Mouse (Mus musculus) CH12.LX (cell line): ENCODE measurements around the gene Ermp1. TPM values are rescaled to one million over a fixed set of nuclear protein-coding genes. Genes with fewer than 3 reads are reported as not detected.

ENCODE experiments used
- DNase-seq: peaks from one replicate; pipeline ENCODE4 v3.0.0-alpha.2; 2013; ENCODE audit errors: extremely low read depth
- H3K27ac ChIP-seq: 2 replicates; pipeline ENCODE4 v1.5.1; 2012; ENCODE audit warnings: low read depth, mild to moderate bottlenecking, control low read depth, moderate library complexity; ENCODE audit not compliant: insufficient read depth
- H3K27me3 ChIP-seq: replicated peaks from 2 replicates; pipeline ENCODE3; 2012; ENCODE audit warnings: inconsistent platforms
- H3K36me3 ChIP-seq, 2 experiments: replicated peaks in 1 of 2; 2 replicates each; pipeline versions ENCODE3 to v1.6.1; 2012; ENCODE audit warnings: inconsistent platforms in 1 of 2, low read length in 1 of 2, mild to moderate bottlenecking in 1 of 2, mixed read lengths in 1 of 2, moderate library complexity in 1 of 2; ENCODE audit not compliant: control insufficient read depth in 1 of 2, insufficient read depth in 1 of 2
- H3K4me1 ChIP-seq, 2 experiments: 2 replicates each; pipeline ENCODE4 v1.6.1; 2012; ENCODE audit warnings: inconsistent platforms in 1 of 2, moderate library complexity in 1 of 2; ENCODE audit not compliant: insufficient read depth in 2 of 2, control insufficient read depth in 1 of 2
- H3K4me2 ChIP-seq: 2 replicates; pipeline ENCODE4 v1.6.1; 2012; ENCODE audit warnings: low read depth, mild to moderate bottlenecking, control low read depth; ENCODE audit not compliant: poor library complexity, insufficient read depth, severe bottlenecking
- H3K4me3 ChIP-seq, 3 experiments: fragments of 150-350 bp in 1 of 3; sonication (generic) in 1 of 3; replicated peaks in 1 of 3; 2 replicates each; pipeline versions ENCODE3 to v1.5.1; 2011 to 2012; ENCODE audit warnings: low read depth in 2 of 3, low read length in 2 of 3, mild to moderate bottlenecking in 2 of 3, moderate library complexity in 2 of 3, control low read depth in 1 of 3, improper control_type of control experiment in 1 of 3, inconsistent platforms in 1 of 3, mixed read lengths in 1 of 3; ENCODE audit not compliant: poor library complexity in 1 of 3
- H3K79me2 ChIP-seq: replicated peaks from 2 replicates; pipeline ENCODE4 v1.6.1; 2012; ENCODE audit warnings: mild to moderate bottlenecking, moderate library complexity; ENCODE audit not compliant: control insufficient read depth, poor library complexity, insufficient read depth, severe bottlenecking; ENCODE audit errors: extremely low read depth
- H3K9ac ChIP-seq: 2 replicates; pipeline ENCODE4 v1.6.1; 2012; ENCODE audit warnings: low read depth, mild to moderate bottlenecking, control low read depth, moderate library complexity; ENCODE audit not compliant: insufficient read depth
- H3K9me3 ChIP-seq: replicated peaks from 2 replicates; pipeline ENCODE3; 2012; ENCODE audit warnings: low read length, inconsistent platforms, mixed read lengths
- BHLHE40 ChIP-seq: IDR thresholded peaks from 2 replicates; pipeline ENCODE4 v1.6.1; 2011; ENCODE audit warnings: mild to moderate bottlenecking, low read depth, low read length, improper control_type of control experiment
- CTCF ChIP-seq, 2 experiments: IDR thresholded peaks in 1 of 2; conservative IDR thresholded peaks in 1 of 2; 2 replicates each; pipeline ENCODE4 v1.5.1; 2011 to 2012; ENCODE audit warnings: low read depth in 2 of 2, low read length in 2 of 2, improper control_type of control experiment in 1 of 2, inconsistent platforms in 1 of 2, mild to moderate bottlenecking in 1 of 2, moderate library complexity in 1 of 2
- E2F4 ChIP-seq: IDR thresholded peaks from 2 replicates; pipeline ENCODE4 v1.6.1; 2011; ENCODE audit warnings: low read depth, low read length, improper control_type of control experiment; ENCODE audit not compliant: insufficient replicate concordance
- ETS1 ChIP-seq: conservative IDR thresholded peaks from 2 replicates; pipeline ENCODE4 v1.6.1; 2012; ENCODE audit warnings: low read depth, mild to moderate bottlenecking, inconsistent platforms, low read length, improper control_type of control experiment, moderate library complexity
- GABPA ChIP-seq: IDR thresholded peaks from 2 replicates; pipeline ENCODE4 v1.6.1; 2012; ENCODE audit warnings: low read depth, low read length, improper control_type of control experiment, inconsistent platforms; ENCODE audit not compliant: insufficient replicate concordance
- IRF4 ChIP-seq: IDR thresholded peaks from 2 replicates; pipeline ENCODE4 v1.6.1; 2014; ENCODE audit warnings: low read depth, mild to moderate bottlenecking, inconsistent platforms, low read length, improper control_type of control experiment
- JUN ChIP-seq: IDR thresholded peaks from 2 replicates; pipeline ENCODE4 v1.6.1; 2011; ENCODE audit warnings: low read depth, mild to moderate bottlenecking, low read length, improper control_type of control experiment, moderate library complexity; ENCODE audit not compliant: insufficient read depth
- MAZ ChIP-seq: IDR thresholded peaks from 2 replicates; pipeline ENCODE4 v1.6.1; 2012; ENCODE audit warnings: low read depth, mild to moderate bottlenecking, inconsistent platforms, low read length, improper control_type of control experiment, moderate library complexity
- MEF2A ChIP-seq: IDR thresholded peaks from 2 replicates; pipeline ENCODE4 v1.6.1; 2014; ENCODE audit warnings: low read depth, mild to moderate bottlenecking, inconsistent platforms, low read length, improper control_type of control experiment, borderline replicate concordance
- MYC ChIP-seq: IDR thresholded peaks from 2 replicates; pipeline ENCODE4 v1.6.1; 2011; ENCODE audit warnings: low read depth, mild to moderate bottlenecking, improper control_type of control experiment, low read length
- NRF1 ChIP-seq: IDR thresholded peaks from 2 replicates; pipeline ENCODE4 v1.6.1; 2014; ENCODE audit warnings: low read depth, mild to moderate bottlenecking, inconsistent platforms, low read length, improper control_type of control experiment, moderate library complexity
- RAD21 ChIP-seq: IDR thresholded peaks from 2 replicates; pipeline ENCODE4 v1.6.1; 2011; ENCODE audit warnings: low read depth, mild to moderate bottlenecking, low read length, improper control_type of control experiment, moderate library complexity
- RCOR1 ChIP-seq: conservative IDR thresholded peaks from 2 replicates; pipeline ENCODE4 v1.6.1; 2012; ENCODE audit warnings: low read depth, mild to moderate bottlenecking, inconsistent platforms, low read length, improper control_type of control experiment
- SIN3A ChIP-seq: IDR thresholded peaks from 2 replicates; pipeline ENCODE4 v1.6.1; 2012; ENCODE audit warnings: low read length, improper control_type of control experiment, inconsistent platforms
- SMC3 ChIP-seq: IDR thresholded peaks from 2 replicates; pipeline ENCODE4 v1.6.1; 2011; ENCODE audit warnings: low read depth, low read length, improper control_type of control experiment
- TBP ChIP-seq: conservative IDR thresholded peaks from 2 replicates; pipeline ENCODE4 v1.6.1; 2011; ENCODE audit warnings: low read depth, low read length, improper control_type of control experiment
- TCF12 ChIP-seq: IDR thresholded peaks from 2 replicates; pipeline ENCODE4 v1.6.1; 2014; ENCODE audit warnings: low read depth, mild to moderate bottlenecking, inconsistent platforms, low read length, improper control_type of control experiment
- UBTF ChIP-seq: IDR thresholded peaks from 2 replicates; pipeline ENCODE4 v1.6.1; 2012; ENCODE audit warnings: low read depth, mild to moderate bottlenecking, inconsistent platforms, low read length, improper control_type of control experiment, moderate library complexity
- USF1 ChIP-seq: IDR thresholded peaks from 2 replicates; pipeline ENCODE4 v1.6.1; 2014; ENCODE audit warnings: low read depth, mild to moderate bottlenecking, inconsistent platforms, low read length, improper control_type of control experiment
- USF2 ChIP-seq: conservative IDR thresholded peaks from 2 replicates; pipeline ENCODE4 v1.6.1; 2011; ENCODE audit warnings: low read depth, low read length, improper control_type of control experiment
- ZC3H11A ChIP-seq: IDR thresholded peaks from 2 replicates; pipeline ENCODE4 v1.6.1; 2012; ENCODE audit warnings: low read depth, mild to moderate bottlenecking, inconsistent platforms, low read length, improper control_type of control experiment
- ZMIZ1 ChIP-seq: IDR thresholded peaks from 2 replicates; pipeline ENCODE4 v1.6.1; 2012; ENCODE audit warnings: low read depth, mild to moderate bottlenecking, inconsistent platforms, low read length, improper control_type of control experiment
- ZNF384 ChIP-seq: IDR thresholded peaks from 2 replicates; pipeline ENCODE4 v1.6.1; 2012; ENCODE audit warnings: low read depth, low read length, improper control_type of control experiment, inconsistent platforms
- dilution Hi-C: fragments of 300-500 bp; cut with MboI; formaldehyde crosslinking; loops from 2 replicates; pipeline ENCODE4 v1.14.3; 2020; ENCODE audit warnings: low sequenced_read_pairs; ENCODE audit not compliant: extremely low pct_unique_long_range_greater_than_20kb, extremely low pct_ligation_motif_present
- in situ Hi-C: fragments of 300-500 bp; cut with MboI; formaldehyde crosslinking; loops from 3 replicates; pipeline ENCODE4 v1.14.3; 2019; ENCODE audit warnings: low sequenced_read_pairs, low pct_ligation_motif_present, low pct_unique_long_range_greater_than_20kb, mixed read lengths
- polyA plus RNA-seq: library from polyadenylated mRNA; unstranded; fragments of >175 nt; gene quantifications from 2 replicates; pipeline ENCODE4 v1.2.1, GENCODE M21; 2012; ENCODE audit warnings: low read depth; ENCODE audit not compliant: insufficient read length
- total RNA-seq, 2 experiments: library from RNA; depleted of rRNA; stranded (reverse); fragments of 300-350 nt in 1 of 2; fragments of >200 nt in 1 of 2; gene quantifications; 2 replicates each; pipeline ENCODE4 v1.2.3; 2012 to 2014

Ermp1 gene
- total and polyA plus RNA-seq, 3 experiments: 22.7 to 32.9 (median 27.6) TPM

GRCm38 (mm10) chr19:29608212-29608611 lies 40.0 kb downstream of the Ermp1 start:
- dilution Hi-C loops: no loop called here
- in situ Hi-C loops: no loop called here

GRCm38 (mm10) chr19:29607521-29607920 lies 40.7 kb downstream of the Ermp1 start:
- Histone ChIP-seq H3K27ac (no peak overlapping the region), H3K4me3 (no peak overlapping the region)
- no peak for TF ChIP-seq IRF4
- TF ChIP-seq CTCF (conservative IDR thresholded peaks at IDR 0.05 in 1 of 2, IDR thresholded peaks at IDR 0.05 in 1 of 2; ENCODE audit: low read depth in 2 of 2, low read length in 2 of 2): no peak
- TF ChIP-seq USF2: no peak
- TF ChIP-seq MAZ: no peak
- no peak for TF ChIP-seq RCOR1
- TF ChIP-seq SIN3A: no peak
- TF ChIP-seq RAD21: no peak
- no peak for TF ChIP-seq TBP
- TF ChIP-seq ZNF384: no peak
- no peak for TF ChIP-seq SMC3
- TF ChIP-seq, all 38 proteins: peak for 0
- in situ Hi-C loops (no loop called here), dilution Hi-C loops (no loop called here)
- H3K4me1 ChIP-seq: peaks cover 0 to 12% of the 10 kb centered on the region in 2 experiments; a peak in 2 of 4 replicates
- DNase-seq: no peak
- H3K9ac ChIP-seq: no peak overlapping the region
- no peaks in the 10 kb centered on the region for H3K27me3 ChIP-seq
- H3K79me2 ChIP-seq: no peaks in the 10 kb centered on the region
- no peak overlapping the region for H3K4me2 ChIP-seq
- H3K9me3 ChIP-seq: no peaks in the 10 kb centered on the region
- peaks cover 32 to 70% of the 10 kb centered on the region in 2 experiments for H3K36me3 ChIP-seq

More at GRCm38 (mm10) chr19:29608212-29608611, 40.0 kb downstream of the Ermp1 start:
- H3K79me2 ChIP-seq: no peaks in the 10 kb centered on the region
- no peaks in the 10 kb centered on the region for H3K27me3 ChIP-seq
- TF ChIP-seq TCF12 (no peak), ETS1 (no peak), MYC (no peak), JUN (no peak), BHLHE40 (no peak), UBTF (no peak), RAD21 (no peak), USF2 (no peak), ZMIZ1 (no peak), MEF2A (no peak), USF1 (no peak), NRF1 (no peak), E2F4 (no peak), GABPA (no peak), ZC3H11A (no peak), IRF4 (no peak)
- H3K27ac ChIP-seq: no peak overlapping the region
- peaks cover 0 to 12% of the 10 kb centered on the region in 2 experiments; a peak in 2 of 4 replicates for H3K4me1 ChIP-seq
- no peaks in the 10 kb centered on the region for H3K9me3 ChIP-seq
- no peak overlapping the region for H3K4me3 ChIP-seq
- H3K36me3 ChIP-seq: peaks cover 35 to 70% of the 10 kb centered on the region in 2 experiments
- H3K9ac ChIP-seq: no peak overlapping the region
- H3K4me2 ChIP-seq: no peak overlapping the region
- DNase-seq: no peak
